Mouse (Mus musculus): Measurements from ENCODE around the gene Pdia4. TPM values are rescaled to one million over a fixed set of nuclear protein-coding genes. Genes with fewer than 3 reads are reported as not detected.

The Pdia4 gene
- polyA plus RNA-seq, 1 experiment from 2014 or later: 236 TPM

MicroRNAs encoded within 50 kb of the gene (microRNA counts, 519-probe panel; counts per million panel counts)
- not detected for microRNA mmu-miR-704

Small RNAs within 50 kb of the gene (microRNA-seq; reads per million reads assigned to microRNA genes)
- gene Mir704: not detected

Other genes starting within 250 kb of the Pdia4 start
- gene Ezh2, start 218.1 kb downstream of the Pdia4 start, polyA plus RNA-seq (2014; fragmentation: Nextera tagmentation; extraction: Ambion mirVana): 87.7 and 97.6 TPM in 2 replicates
- 3.5 and 3.8 TPM in 2 replicates for gene Zfp786, start 17.4 kb upstream of the Pdia4 start, polyA plus RNA-seq (2014; fragmentation: Nextera tagmentation; extraction: Ambion mirVana)
- gene Zfp398, start 22.2 kb upstream of the Pdia4 start, polyA plus RNA-seq (2014; fragmentation: Nextera tagmentation; extraction: Ambion mirVana): 11.6 and 13.4 TPM in 2 replicates
- 13.4 and 13.8 TPM in 2 replicates for gene Zfp282, start 63.8 kb upstream of the Pdia4 start, polyA plus RNA-seq (2014; fragmentation: Nextera tagmentation; extraction: Ambion mirVana)
- gene Zfp212, start 107.0 kb upstream of the Pdia4 start, polyA plus RNA-seq (2014; fragmentation: Nextera tagmentation; extraction: Ambion mirVana): 13.3 and 13.8 TPM in 2 replicates
- 10.0 and 10.9 TPM in 2 replicates for gene Zfp956, start 140.0 kb upstream of the Pdia4 start, polyA plus RNA-seq (2014; fragmentation: Nextera tagmentation; extraction: Ambion mirVana)
- 7.1 and 7.3 TPM in 2 replicates for gene Zfp777, start 235.5 kb upstream of the Pdia4 start, polyA plus RNA-seq (2014; fragmentation: Nextera tagmentation; extraction: Ambion mirVana)

Measured in stomach, embryonic 14.5 days (tissue).